Mouse (Mus musculus) MEL (cell line): Measurements from ENCODE around the gene Cramp1l. TPM values are rescaled to one million over a fixed set of nuclear protein-coding genes. Genes with fewer than 3 reads are reported as not detected.
A peak's percentile ranks its signal among the peaks of the same experiment; 100 is the strongest.

ENCODE experiments used
- DNase-seq: peaks from one replicate; pipeline ENCODE4 v3.0.0; 2011; ENCODE audit warnings: low read depth, low spot score
- H3K27ac ChIP-seq: 2 replicates; pipeline ENCODE4 v1.5.1; 2012; ENCODE audit warnings: low read depth, mild to moderate bottlenecking, control low read depth, low read length, moderate library complexity; ENCODE audit not compliant: control insufficient read depth
- H3K27me3 ChIP-seq, 2 experiments: fragments of 150-350 bp in 1 of 2; sonication (generic) in 1 of 2; 2 replicates each; pipeline ENCODE4 v1.6.1; 2012; ENCODE audit warnings: low read length in 2 of 2, mild to moderate bottlenecking in 2 of 2, improper control_type of control experiment in 1 of 2, moderate library complexity in 1 of 2; ENCODE audit not compliant: insufficient read depth in 2 of 2, control insufficient read depth in 1 of 2
- H3K36me3 ChIP-seq, 2 experiments: 2 replicates each; pipeline ENCODE4 v1.6.1; 2012 to 2014; ENCODE audit warnings: low read length in 2 of 2, improper control_type of control experiment in 1 of 2, inconsistent platforms in 1 of 2, mild to moderate bottlenecking in 1 of 2; ENCODE audit not compliant: insufficient read depth in 2 of 2, control insufficient read depth in 1 of 2
- H3K4me1 ChIP-seq, 2 experiments: fragments of 150-350 bp in 1 of 2; sonication (generic) in 1 of 2; 2 replicates each; pipeline ENCODE4 v1.6.1; 2012; ENCODE audit warnings: low read length in 2 of 2, improper control_type of control experiment in 1 of 2, mild to moderate bottlenecking in 1 of 2; ENCODE audit not compliant: insufficient read depth in 2 of 2, control insufficient read depth in 1 of 2
- H3K4me3 ChIP-seq, 2 experiments: fragments of 150-350 bp in 1 of 2; sonication (generic) in 1 of 2; 2 replicates each; pipeline ENCODE4 v1.5.1; 2012; ENCODE audit warnings: low read depth in 2 of 2, low read length in 2 of 2, mild to moderate bottlenecking in 2 of 2, moderate library complexity in 2 of 2, control low read depth in 1 of 2, improper control_type of control experiment in 1 of 2; ENCODE audit not compliant: control insufficient read depth in 1 of 2, insufficient read depth in 1 of 2
- H3K79me2 ChIP-seq: 2 replicates; pipeline ENCODE4 v1.6.1; 2012; ENCODE audit warnings: mild to moderate bottlenecking, low read length, moderate library complexity; ENCODE audit not compliant: control insufficient read depth, poor library complexity, insufficient read depth
- H3K9ac ChIP-seq: 2 replicates; pipeline ENCODE4 v1.6.1; 2012; ENCODE audit warnings: low read depth, mild to moderate bottlenecking, control low read depth, low read length, moderate library complexity; ENCODE audit not compliant: control insufficient read depth, poor library complexity, severe bottlenecking
- H3K9me3 ChIP-seq: fragments of 150-350 bp; sonication (generic); replicated peaks from 2 replicates; pipeline ENCODE4 v1.6.1; 2012; ENCODE audit warnings: mild to moderate bottlenecking, low read length, improper control_type of control experiment, moderate library complexity; ENCODE audit not compliant: insufficient read depth
- CTCF ChIP-seq, 3 experiments: IDR thresholded peaks in 2 of 3; conservative IDR thresholded peaks in 1 of 3; 2 replicates each; pipeline ENCODE4 v1.5.1; 2011 to 2012; ENCODE audit warnings: low read length in 3 of 3, low read depth in 2 of 3, mild to moderate bottlenecking in 2 of 3, improper control_type of control experiment in 1 of 3, inconsistent platforms in 1 of 3, mixed read lengths in 1 of 3, moderate library complexity in 1 of 3; ENCODE audit not compliant: control insufficient read depth in 1 of 3, insufficient read depth in 1 of 3, poor library complexity in 1 of 3, severe bottlenecking in 1 of 3
- ELF1 ChIP-seq: IDR thresholded peaks from 2 replicates; pipeline ENCODE4 v1.6.1; 2014; ENCODE audit warnings: low read depth, mild to moderate bottlenecking, inconsistent platforms, low read length, improper control_type of control experiment, moderate library complexity
- EP300 ChIP-seq, 2 experiments: IDR thresholded peaks; 2 replicates each; pipeline ENCODE4 v1.6.1; 2011; ENCODE audit warnings: improper control_type of control experiment in 2 of 2, low read length in 2 of 2, low read depth in 1 of 2, mild to moderate bottlenecking in 1 of 2
- JUND ChIP-seq: IDR thresholded peaks from 2 replicates; pipeline ENCODE4 v1.6.1; 2011; ENCODE audit warnings: low read depth, mild to moderate bottlenecking, improper control_type of control experiment, low read length
- MYB ChIP-seq: IDR thresholded peaks from 2 replicates; pipeline ENCODE4 v1.6.1; 2011; ENCODE audit warnings: mild to moderate bottlenecking, low read depth, low read length, improper control_type of control experiment
- NELFE ChIP-seq: IDR thresholded peaks from 2 replicates; pipeline ENCODE4 v1.6.1; 2011; ENCODE audit warnings: low read depth, low read length, improper control_type of control experiment
- NRF1 ChIP-seq: IDR thresholded peaks from 2 replicates; pipeline ENCODE4 v1.6.1; 2014; ENCODE audit warnings: low read depth, mild to moderate bottlenecking, inconsistent platforms, low read length, improper control_type of control experiment, moderate library complexity; ENCODE audit not compliant: poor library complexity, insufficient read depth, severe bottlenecking
- POLR2A ChIP-seq, 2 experiments: IDR thresholded peaks; 2 replicates each; pipeline ENCODE4 v1.6.1; 2011 to 2012; ENCODE audit warnings: low read length in 2 of 2, mild to moderate bottlenecking in 2 of 2, control low read depth in 1 of 2, improper control_type of control experiment in 1 of 2, low read depth in 1 of 2, moderate library complexity in 1 of 2; ENCODE audit not compliant: control insufficient read depth in 1 of 2, insufficient read depth in 1 of 2, poor library complexity in 1 of 2
- SIN3A ChIP-seq: IDR thresholded peaks from 2 replicates; pipeline ENCODE4 v1.6.1; 2012; ENCODE audit warnings: low read length, improper control_type of control experiment, inconsistent platforms
- SMC3 ChIP-seq: IDR thresholded peaks from 2 replicates; pipeline ENCODE4 v1.6.1; 2011; ENCODE audit warnings: low read depth, low read length, improper control_type of control experiment
- TBP ChIP-seq: IDR thresholded peaks from 2 replicates; pipeline ENCODE4 v1.8.0; 2011; ENCODE audit warnings: low read depth, low read length, improper control_type of control experiment
- UBTF ChIP-seq: IDR thresholded peaks from 2 replicates; pipeline ENCODE4 v1.6.1; 2012; ENCODE audit warnings: low read depth, mild to moderate bottlenecking, inconsistent platforms, low read length, improper control_type of control experiment, moderate library complexity, borderline replicate concordance; ENCODE audit not compliant: insufficient read depth
- ZKSCAN1 ChIP-seq: IDR thresholded peaks from 2 replicates; pipeline ENCODE4 v1.6.1; 2012; ENCODE audit warnings: low read depth, mild to moderate bottlenecking, inconsistent platforms, low read length, improper control_type of control experiment, moderate library complexity
- polyA plus RNA-seq, 2 experiments: library from polyadenylated mRNA; stranded (reverse) in 1 of 2; unstranded in 1 of 2; fragments of >175 nt in 1 of 2; fragments of >200 nt in 1 of 2; gene quantifications; 2 replicates each; pipeline versions ENCODE4 v1.2.1 to v1.2.4; 2012; ENCODE audit warnings: low replicate concordance in 2 of 2, low read depth in 1 of 2; ENCODE audit not compliant: insufficient read length in 2 of 2, insufficient read depth in 1 of 2, missing spikeins in 1 of 2
- total RNA-seq: library from RNA; depleted of rRNA; stranded (reverse); fragments of 300-350 nt; gene quantifications from 2 replicates; pipeline ENCODE4 v1.2.3, GENCODE M21; 2012

Cramp1l gene
- total and polyA plus RNA-seq, 3 experiments = 2.4 to 5.1 TPM; not detected in 1

DNA sequence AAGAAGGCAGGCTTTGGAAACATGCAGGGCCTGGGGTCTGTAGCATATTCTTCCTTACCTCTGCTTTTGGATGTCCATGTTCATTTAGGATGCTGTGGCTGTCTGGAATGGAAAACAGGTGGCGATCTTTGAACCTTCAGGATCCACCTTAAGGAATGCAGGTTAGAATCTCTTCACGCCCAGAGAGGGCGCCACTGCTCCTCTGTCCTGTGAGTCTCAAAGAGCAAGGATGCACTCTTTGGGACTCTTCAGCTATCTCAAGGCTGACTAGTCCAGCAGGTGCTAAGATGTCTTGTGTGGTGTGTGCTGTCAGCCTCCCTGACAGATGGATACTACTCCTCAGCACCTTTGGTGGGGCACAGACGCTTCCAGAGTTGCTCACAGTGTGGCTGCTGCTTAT is 20.6 kb upstream of the Cramp1l start:
- no peak for TF ChIP-seq UBTF
- peak; percentile 32 to 48 (median 47) for TF ChIP-seq CTCF (IDR thresholded peaks at IDR 0.05 in 2 of 3, conservative IDR thresholded peaks at IDR 0.05 in 1 of 3; ENCODE audit: control insufficient read depth in 1 of 3, insufficient read depth in 1 of 3, low read depth in 2 of 3, low read length in 3 of 3, poor library complexity in 1 of 3, severe bottlenecking in 1 of 3)
- TF ChIP-seq JUND = no peak
- no peak for TF ChIP-seq TBP
- TF ChIP-seq ZKSCAN1 = peak; percentile 38; the same call in 1 of the 2 replicates
- DNase-seq = no peak
- Histone ChIP-seq H3K36me3 (no peaks in the 10 kb centered on the region), H3K9me3 (no peaks in the 10 kb centered on the region), H3K9ac (no peak overlapping the region), H3K27me3 (no peaks in the 10 kb centered on the region), H3K27ac (no peak overlapping the region), H3K79me2 (no peaks in the 10 kb centered on the region), H3K4me3 (no peak overlapping the region), H3K4me1 (peaks cover 0 to 6% of the 10 kb centered on the region in 2 experiments; a peak in 1 of 4 replicates)

DNA sequence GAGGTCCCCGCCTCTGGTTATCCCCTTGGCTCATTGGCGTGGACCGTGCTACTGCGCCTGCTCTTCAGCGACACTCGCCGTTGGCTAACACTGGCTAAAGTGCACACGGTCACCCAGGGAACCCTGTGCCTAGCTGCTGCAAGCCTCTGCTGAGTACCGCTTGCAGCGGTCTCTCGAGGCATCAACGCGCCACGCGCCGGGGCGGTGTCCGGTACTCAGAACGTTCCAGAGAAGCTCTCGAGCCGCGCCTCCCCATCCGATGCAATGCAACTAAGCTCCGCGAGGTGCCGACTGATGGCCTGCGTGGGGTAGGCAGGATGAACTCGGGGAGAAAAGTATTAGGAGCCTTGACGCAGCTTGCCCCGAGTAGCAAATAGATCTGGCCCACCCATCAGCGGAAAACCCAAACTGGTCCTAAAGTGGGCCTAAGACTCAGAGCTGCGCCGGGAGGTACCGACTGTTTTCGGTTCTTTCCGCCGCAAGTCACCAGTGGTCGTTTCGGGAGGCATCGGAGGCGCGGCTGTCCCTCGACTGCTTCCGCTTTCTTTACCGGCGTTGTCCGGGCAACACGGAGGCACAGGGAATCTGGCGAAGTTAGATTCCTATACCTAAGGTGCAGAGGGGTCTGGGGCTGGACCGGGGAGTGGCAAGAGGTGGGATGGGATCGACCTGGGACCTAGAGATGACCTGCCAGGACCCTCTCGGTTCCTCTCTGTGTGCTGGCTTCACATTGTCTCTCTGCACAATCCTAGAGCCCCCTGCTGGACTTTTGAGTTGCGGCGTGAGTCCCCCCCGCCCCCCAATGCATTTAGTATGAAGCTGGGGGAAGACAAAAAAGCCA is 924 bp upstream of the Cramp1l start:
- Histone ChIP-seq H3K27ac (peak overlapping the region; percentile 52), H3K27me3 (no peaks in the 10 kb centered on the region), H3K9ac (peak overlapping the region; percentile 60), H3K9me3 (no peaks in the 10 kb centered on the region), H3K4me1 (0 out of 4 replicates have a peak, but pooled peaks cover 0 to 2% of the 10 kb centered on the region in 2 experiments), H3K36me3 (peaks cover 0 to 2% of the 10 kb centered on the region in 2 experiments; a peak in 3 of 4 replicates), H3K79me2 (peaks cover 26% of the 10 kb centered on the region), H3K4me3 (peak overlapping the region; percentile 67 to 77)
- TF ChIP-seq ELF1 (peak; percentile 44; the same call in 1 of the 2 replicates), NELFE (peak; percentile 25; the same call in 1 of the 2 replicates), SIN3A (peak; percentile 44; the same call in 1 of the 2 replicates), EP300 (IDR thresholded peaks at IDR 0.05; ENCODE audit: low read depth in 1 of 2, low read length in 2 of 2) (no peak), MYB (no peak), POLR2A (IDR thresholded peaks at IDR 0.05; ENCODE audit: control insufficient read depth in 1 of 2, insufficient read depth in 1 of 2, low read depth in 1 of 2, low read length in 2 of 2, poor library complexity in 1 of 2) (peak in 1 of 2 experiments; percentile 29; a peak in 1 of 4 replicates), SMC3 (peak; percentile 23; the same call in 1 of the 2 replicates), NRF1 (peak; percentile 59; the same call in 1 of the 2 replicates), CTCF (IDR thresholded peaks at IDR 0.05 in 2 of 3, conservative IDR thresholded peaks at IDR 0.05 in 1 of 3; ENCODE audit: control insufficient read depth in 1 of 3, insufficient read depth in 1 of 3, low read depth in 2 of 3, low read length in 3 of 3, poor library complexity in 1 of 3, severe bottlenecking in 1 of 3) (peak; percentile 12 to 34 (median 25); a peak in 4 of 6 replicates), TBP (peak; percentile 29; the same call in 1 of the 2 replicates)
- DNase-seq = peak; percentile 77
